Mouse (Mus musculus): ENCODE measurements around the gene Cox7b2. TPM values are rescaled to one million over a fixed set of nuclear protein-coding genes. Genes with fewer than 3 reads are reported as not detected.
A peak's percentile ranks its signal among the peaks of the same experiment; 100 is the strongest.
"Not testable (repeated sequence)": the region's sequence is repeated elsewhere in the genome, so short reads cannot be mapped to it uniquely, and the experiment has no call there.

Cox7b2 gene
- 0.32 TPM in 1 of 2 replicates, not detected in the other for polyA plus RNA-seq (2015; fragmentation: Nextera tagmentation; extraction: Ambion mirVana)

DNA sequence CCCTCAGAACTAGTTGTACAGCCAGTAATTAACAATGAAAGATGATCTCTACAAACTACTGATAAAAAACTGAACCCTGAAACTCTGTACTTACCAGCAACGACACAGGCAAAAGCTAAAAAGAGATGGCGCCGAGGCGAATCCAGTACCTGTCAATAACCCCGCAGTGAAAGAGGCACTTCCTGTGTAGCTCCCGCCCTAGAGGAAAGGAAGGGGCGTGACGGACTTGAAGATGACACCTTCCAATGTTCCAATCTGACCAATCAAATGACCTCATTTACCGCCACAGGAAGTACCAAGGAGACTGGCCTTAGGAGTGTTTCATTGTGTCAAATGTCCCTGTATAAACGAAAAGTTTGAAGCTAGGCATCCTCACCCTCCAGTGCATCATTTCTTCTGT is at the start of gene Cox7b2:
Cox7b2 (minus strand) TSS at position 127 of the 400 bp plus-strand sequence.
- no peak for TF ChIP-seq CTCF (IDR thresholded peaks at IDR 0.05; ENCODE audit: low read depth)
- ATAC-seq (replicated peaks; ENCODE audit: low FRiP score, low read depth), result no peak

DNA sequence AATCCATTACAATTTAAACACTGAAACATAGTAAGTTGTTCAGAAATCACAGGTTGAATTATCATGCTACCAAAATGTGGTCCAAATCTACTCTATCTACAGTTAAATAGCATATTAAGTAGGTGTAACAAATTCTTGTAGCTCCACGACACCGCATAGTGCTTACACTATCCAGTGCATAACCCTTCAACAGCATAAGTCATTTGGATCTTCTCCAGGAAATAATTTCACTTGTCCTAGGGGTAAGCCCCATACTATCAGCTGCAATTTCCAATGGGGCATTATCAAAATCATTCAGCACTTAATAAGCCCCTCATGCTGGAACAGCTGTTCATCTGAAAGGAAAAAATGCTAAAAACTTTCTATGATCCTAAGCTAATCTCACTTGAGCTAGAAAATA is 47.3 kb upstream of the Cox7b2 start:
- H3K4me1 ChIP-seq (replicated peaks; ENCODE audit: insufficient read depth, low read length), result no peaks in the 10 kb centered on the region
- H3K4me2 ChIP-seq (ENCODE audit: low read length), result no peak overlapping the region
- no peak overlapping the region for H3K4me3 ChIP-seq (replicated peaks; ENCODE audit: low read depth, low read length)
- no peaks in the 10 kb centered on the region for H3K36me3 ChIP-seq (ENCODE audit: insufficient read depth, low read length)
- H3K9me3 ChIP-seq (replicated peaks; ENCODE audit: low read length), result no peaks in the 10 kb centered on the region
- H3K9ac ChIP-seq (ENCODE audit: low read depth, low read length), result no peak overlapping the region
- H3K27me3 ChIP-seq (ENCODE audit: insufficient read depth, low read length), result no peaks in the 10 kb centered on the region
- DNase-seq (ENCODE audit: low spot score) (no peak), ATAC-seq (replicated peaks; ENCODE audit: low FRiP score, low read depth) (no peak)
- H3K27ac ChIP-seq, result no peak overlapping the region
- WGBS, result 85% methylated on average over 2 of the region's 2 CpGs
- no peak for TF ChIP-seq CTCF (IDR thresholded peaks at IDR 0.05; ENCODE audit: low read depth)

More for the DNA sequence above, at the start of gene Cox7b2:
- 89% methylated on average over 10 of the region's 10 CpGs for WGBS
- no peak for DNase-seq (ENCODE audit: low spot score)
- Histone ChIP-seq H3K9me3 (replicated peaks; ENCODE audit: low read length) (no peaks in the 10 kb centered on the region), H3K36me3 (ENCODE audit: insufficient read depth, low read length) (no peaks in the 10 kb centered on the region), H3K4me3 (replicated peaks; ENCODE audit: low read depth, low read length) (no peak within 1 kb of the TSS), H3K4me1 (replicated peaks; ENCODE audit: insufficient read depth, low read length) (no peaks in the 10 kb centered on the region), H3K27me3 (ENCODE audit: insufficient read depth, low read length) (no peaks in the 10 kb centered on the region), H3K27ac (no peak within 1 kb of the TSS), H3K4me2 (ENCODE audit: low read length) (no peak within 1 kb of the TSS), H3K9ac (ENCODE audit: low read depth, low read length) (no peak within 1 kb of the TSS)

- no peak overlapping the region for H3K27ac ChIP-seq
- no peak overlapping the region for H3K9ac ChIP-seq (ENCODE audit: low read depth, low read length)
- no peak for ATAC-seq (replicated peaks; ENCODE audit: low FRiP score, low read depth)
- WGBS, result 83% methylated on average over 2 of the region's 2 CpGs
- H3K4me2 ChIP-seq (ENCODE audit: low read length), result no peak overlapping the region
- no peaks in the 10 kb centered on the region for H3K36me3 ChIP-seq (ENCODE audit: insufficient read depth, low read length)
- DNase-seq (ENCODE audit: low spot score), result no peak
- no peaks in the 10 kb centered on the region for H3K9me3 ChIP-seq (replicated peaks; ENCODE audit: low read length)
- no peaks in the 10 kb centered on the region for H3K4me1 ChIP-seq (replicated peaks; ENCODE audit: insufficient read depth, low read length)
- no peak overlapping the region for H3K4me3 ChIP-seq (replicated peaks; ENCODE audit: low read depth, low read length)
- H3K27me3 ChIP-seq (ENCODE audit: insufficient read depth, low read length), result no peaks in the 10 kb centered on the region
- TF ChIP-seq CTCF (IDR thresholded peaks at IDR 0.05; ENCODE audit: low read depth), result no peak
These were observed 45.8 kb upstream of the Cox7b2 start for GRCm38 (mm10) chr5:71593745-71594255.

DNA sequence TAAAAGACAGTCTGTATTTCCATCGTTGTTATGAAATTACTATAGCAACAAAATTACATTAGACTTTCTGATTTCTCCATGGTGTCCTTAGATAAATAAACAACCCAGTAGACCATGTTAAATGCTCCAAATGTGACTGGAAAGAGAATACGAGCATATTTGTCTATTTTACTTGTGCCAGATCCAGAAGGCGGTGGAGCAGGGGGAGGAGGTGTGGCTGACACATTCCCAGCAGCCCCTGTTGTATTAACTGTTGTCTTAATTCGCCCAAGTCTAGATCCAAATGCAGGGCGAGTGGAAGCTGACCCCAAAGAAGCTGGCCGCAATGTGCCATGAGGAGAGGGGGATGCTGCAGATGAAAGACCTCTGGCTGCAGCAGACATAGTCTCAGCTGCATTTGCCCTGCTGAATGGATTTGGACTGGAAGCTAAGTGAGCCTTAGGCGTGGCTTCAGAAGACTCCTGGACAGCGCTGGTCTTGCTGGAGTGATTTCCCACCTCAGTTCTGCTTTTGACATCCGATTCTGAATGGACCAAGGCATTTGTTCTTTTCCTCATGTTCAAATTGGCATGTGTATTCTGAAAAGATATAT is 23.7 kb upstream of the Cox7b2 start:
- H3K36me3 ChIP-seq (ENCODE audit: insufficient read depth, low read length), result no peaks in the 10 kb centered on the region
- ATAC-seq (replicated peaks; ENCODE audit: low FRiP score, low read depth) (no peak), DNase-seq (ENCODE audit: low spot score) (no peak)
- no peak for TF ChIP-seq CTCF (IDR thresholded peaks at IDR 0.05; ENCODE audit: low read depth)
- no peaks in the 10 kb centered on the region for H3K4me1 ChIP-seq (replicated peaks; ENCODE audit: insufficient read depth, low read length)
- no peak overlapping the region for H3K4me2 ChIP-seq (ENCODE audit: low read length)
- 66% methylated on average over 9 of the region's 9 CpGs for WGBS
- no peaks in the 10 kb centered on the region for H3K27me3 ChIP-seq (ENCODE audit: insufficient read depth, low read length)
- H3K9me3 ChIP-seq (replicated peaks; ENCODE audit: low read length), result no peaks in the 10 kb centered on the region
- H3K27ac ChIP-seq, result no peak overlapping the region
- H3K9ac ChIP-seq (ENCODE audit: low read depth, low read length), result no peak overlapping the region
- no peak overlapping the region for H3K4me3 ChIP-seq (replicated peaks; ENCODE audit: low read depth, low read length)

GRCm38 (mm10) chr5:71545554-71545953 is 2.5 kb downstream of the Cox7b2 start:
- no peaks in the 10 kb centered on the region for H3K36me3 ChIP-seq (ENCODE audit: insufficient read depth, low read length)
- H3K27ac ChIP-seq, result no peak overlapping the region
- no peak overlapping the region for H3K4me3 ChIP-seq (replicated peaks; ENCODE audit: low read depth, low read length)
- no peaks in the 10 kb centered on the region for H3K27me3 ChIP-seq (ENCODE audit: insufficient read depth, low read length)
- no peaks in the 10 kb centered on the region for H3K4me1 ChIP-seq (replicated peaks; ENCODE audit: insufficient read depth, low read length)
- H3K9me3 ChIP-seq (replicated peaks; ENCODE audit: low read length), result no peaks in the 10 kb centered on the region
- no peak overlapping the region for H3K9ac ChIP-seq (ENCODE audit: low read depth, low read length)
- TF ChIP-seq CTCF (IDR thresholded peaks at IDR 0.05; ENCODE audit: low read depth), result peak; percentile 63
- H3K4me2 ChIP-seq (ENCODE audit: low read length), result no peak overlapping the region
- ATAC-seq (replicated peaks; ENCODE audit: low FRiP score, low read depth) (no peak), DNase-seq (ENCODE audit: low spot score) (peak; percentile 31)

GRCm38 (mm10) chr5:71525486-71525885 is 22.5 kb downstream of the Cox7b2 start:
- not testable (repeated sequence) for H3K9me3 ChIP-seq (replicated peaks; ENCODE audit: low read length); H3K9ac ChIP-seq (ENCODE audit: low read depth, low read length); H3K4me3 ChIP-seq (replicated peaks; ENCODE audit: low read depth, low read length); H3K4me2 ChIP-seq (ENCODE audit: low read length); H3K27me3 ChIP-seq (ENCODE audit: insufficient read depth, low read length); ATAC-seq (replicated peaks; ENCODE audit: low FRiP score, low read depth); DNase-seq (ENCODE audit: low spot score); H3K27ac ChIP-seq; H3K36me3 ChIP-seq (ENCODE audit: insufficient read depth, low read length); H3K4me1 ChIP-seq (replicated peaks; ENCODE audit: insufficient read depth, low read length)
- WGBS, result 67% methylated on average over 10 of the region's 15 CpGs
